Mouse (Mus musculus) hindbrain, embryonic 12.5 days (tissue): ENCODE measurements around the gene Numbl. TPM values are rescaled to one million over a fixed set of nuclear protein-coding genes. Genes with fewer than 3 reads are reported as not detected.

Source experiments
- ATAC-seq: fragments of 200-750 bp; cut with Nextera tagmentation; 2 replicates; pipeline ENCODE4 v1.8.0; 2017; ENCODE audit warnings: moderate TSS enrichment; ENCODE audit not compliant: low FRiP score
- H3K27ac ChIP-seq: fragments of 300-500 bp; sonication (generic); 2 replicates; pipeline ENCODE4 v1.5.1; 2016; ENCODE audit warnings: mild to moderate bottlenecking
- H3K27me3 ChIP-seq: fragments of 300-500 bp; sonication (generic); 2 replicates; pipeline ENCODE4 v1.6.1; 2016; ENCODE audit warnings: mild to moderate bottlenecking
- H3K36me3 ChIP-seq: fragments of 300-500 bp; sonication (generic); 2 replicates; pipeline ENCODE4 v1.6.1; 2016; ENCODE audit warnings: mild to moderate bottlenecking
- H3K4me1 ChIP-seq: fragments of 300-500 bp; sonication (generic); 2 replicates; pipeline ENCODE4 v1.6.1; 2016
- H3K4me2 ChIP-seq: fragments of 300-500 bp; sonication (generic); replicated peaks from 2 replicates; pipeline ENCODE4 v1.6.1; 2016; ENCODE audit warnings: mild to moderate bottlenecking
- H3K4me3 ChIP-seq: fragments of 300-500 bp; sonication (generic); 2 replicates; pipeline ENCODE4 v1.5.1; 2016; ENCODE audit warnings: mild to moderate bottlenecking
- H3K9ac ChIP-seq: fragments of 300-500 bp; sonication (generic); 2 replicates; pipeline ENCODE4 v1.6.1; 2016; ENCODE audit warnings: mild to moderate bottlenecking, moderate library complexity
- H3K9me3 ChIP-seq: fragments of 300-500 bp; sonication (generic); replicated peaks from 2 replicates; pipeline ENCODE4 v1.6.1; 2016; ENCODE audit warnings: mild to moderate bottlenecking
- WGBS: fragments of 180-500 bp; shearing (Covaris S2); methylation state at CpG from one replicate; pipeline ENCODE4 v1.1.7; 2016; 5-methylcytosine and 5-hydroxymethylcytosine counted together
- polyA plus RNA-seq: library from polyadenylated mRNA; unstranded; fragments of >200 nt; fragmentation: Nextera tagmentation; extraction: Ambion mirVana; gene quantifications from 2 replicates; pipeline ENCODE4 v1.2.1, GENCODE M21; 2016

The Numbl gene
- polyA plus RNA-seq, 1 experiment from 2014 or later: 60.2 TPM

DNA sequence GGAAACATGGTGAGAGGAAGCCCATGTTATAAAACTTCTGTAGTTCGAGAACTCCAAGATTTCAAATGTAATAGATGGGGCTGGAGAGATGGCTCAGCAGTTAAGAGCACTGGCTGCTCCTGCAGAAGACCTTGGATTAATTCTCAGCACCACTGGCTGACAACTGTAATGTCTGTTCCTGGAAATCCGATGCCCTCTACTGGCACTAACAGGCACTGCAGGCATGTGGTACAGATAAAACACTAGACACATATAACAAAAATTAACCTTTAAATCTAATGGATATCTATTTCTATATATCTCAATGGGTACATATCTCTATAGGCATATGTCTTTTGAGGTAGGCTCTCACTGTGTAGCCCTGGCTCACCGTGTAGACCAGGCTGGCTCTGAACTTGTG is 56.2 kb downstream of the Numbl start:
- peaks cover 14% of the 10 kb centered on the region for H3K4me1 ChIP-seq
- no peak overlapping the region for H3K27ac ChIP-seq
- H3K9ac ChIP-seq: no peak overlapping the region
- peaks cover 19% of the 10 kb centered on the region for H3K27me3 ChIP-seq
- WGBS: 93% methylated on average over 3 of the region's 3 CpGs
- no peaks in the 10 kb centered on the region for H3K36me3 ChIP-seq
- peaks cover 18% of the 10 kb centered on the region for H3K9me3 ChIP-seq
- no peak overlapping the region for H3K4me3 ChIP-seq
- ATAC-seq: no peak
- no peak overlapping the region for H3K4me2 ChIP-seq

DNA sequence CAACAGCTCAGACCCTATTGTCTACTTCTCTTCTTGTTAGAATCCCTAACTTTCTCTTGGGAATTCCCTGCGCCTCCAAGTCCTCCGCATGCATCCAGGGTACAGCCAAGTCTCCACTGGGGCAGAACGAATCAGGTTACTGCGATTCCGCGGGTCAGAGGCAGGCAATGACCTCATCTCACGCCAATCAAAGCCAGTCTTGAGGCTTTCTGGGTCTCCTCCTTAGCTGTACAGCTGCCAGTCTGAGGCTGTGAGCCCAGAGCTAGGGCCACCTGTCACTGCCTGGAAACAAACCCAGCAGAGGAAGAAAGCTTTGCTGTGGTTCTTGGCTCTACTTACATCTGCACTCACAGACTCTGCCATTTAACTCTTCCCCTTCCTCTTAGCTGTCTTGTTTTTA is 57.7 kb downstream of the Numbl start:
- 24% methylated on average over 7 of the region's 7 CpGs for WGBS
- H3K9ac ChIP-seq: no peak overlapping the region
- H3K4me3 ChIP-seq: no peak overlapping the region
- H3K4me2 ChIP-seq: no peak overlapping the region
- no peaks in the 10 kb centered on the region for H3K36me3 ChIP-seq
- 0 out of 2 replicates have a peak, but pooled peaks have one; percentile 35 for ATAC-seq
- H3K4me1 ChIP-seq: 0 out of 2 replicates have a peak, but pooled peaks cover 7% of the 10 kb centered on the region
- peaks cover 5% of the 10 kb centered on the region for H3K27me3 ChIP-seq
- peaks cover 18% of the 10 kb centered on the region for H3K9me3 ChIP-seq
- no peak overlapping the region for H3K27ac ChIP-seq

DNA sequence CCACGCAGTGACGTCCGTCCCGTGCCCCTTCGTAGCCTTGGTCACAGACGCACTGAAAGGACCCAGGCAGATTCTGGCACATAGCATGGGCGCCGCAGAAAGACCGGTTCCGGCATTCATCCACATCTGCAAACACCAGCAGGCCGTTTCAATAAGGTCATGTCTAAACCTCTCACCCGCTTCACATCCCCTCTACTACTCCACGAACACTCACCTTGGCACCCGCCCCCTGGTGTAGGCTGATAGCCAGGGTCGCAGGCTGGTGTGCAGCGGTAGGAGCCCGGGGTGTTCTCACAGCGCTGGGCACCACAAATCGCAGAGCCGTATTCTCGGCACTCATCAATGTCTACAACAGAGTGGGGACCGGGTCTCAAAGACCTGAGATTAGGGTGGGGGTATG is 61.2 kb downstream of the Numbl start:
- peaks cover 24% of the 10 kb centered on the region for H3K27me3 ChIP-seq
- no peak overlapping the region for H3K9ac ChIP-seq
- H3K4me3 ChIP-seq: no peak overlapping the region
- no peak for ATAC-seq
- 0 out of 2 replicates have a peak, but pooled peaks cover 9% of the 10 kb centered on the region for H3K4me1 ChIP-seq
- H3K27ac ChIP-seq: no peak overlapping the region
- 0 out of 2 replicates have a peak, but pooled peaks cover 2% of the 10 kb centered on the region for H3K9me3 ChIP-seq
- 92% methylated on average over 22 of the region's 22 CpGs for whole genome bisulfite sequencing
- H3K36me3 ChIP-seq: no peaks in the 10 kb centered on the region
- no peak overlapping the region for H3K4me2 ChIP-seq

DNA sequence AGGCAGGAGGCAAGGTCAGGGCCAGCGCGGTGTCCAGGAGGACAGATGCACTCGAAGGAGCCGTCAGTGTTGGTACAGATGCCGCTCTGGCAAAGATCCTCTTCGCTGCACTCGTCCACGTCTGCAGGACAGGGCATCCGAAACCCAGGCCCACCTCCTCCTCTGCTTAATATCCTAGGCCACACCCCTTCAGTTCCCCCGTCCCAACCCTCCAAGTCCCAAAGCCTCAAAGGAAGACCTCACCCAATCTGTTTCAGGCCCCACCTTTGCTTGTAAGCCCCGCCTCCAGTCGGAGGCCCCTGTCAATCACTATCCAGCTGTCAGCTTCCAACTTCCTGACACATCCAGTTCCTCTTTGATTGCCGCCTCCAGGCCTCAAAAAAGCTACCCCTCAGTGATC is 64.1 kb downstream of the Numbl start:
- H3K36me3 ChIP-seq: no peaks in the 10 kb centered on the region
- 19% methylated on average over 13 of the region's 13 CpGs for WGBS
- no peak overlapping the region for H3K4me2 ChIP-seq
- no peak overlapping the region for H3K9ac ChIP-seq
- H3K4me3 ChIP-seq: no peak overlapping the region
- no peak for ATAC-seq
- no peaks in the 10 kb centered on the region; the same call in 1 of the 2 replicates for H3K9me3 ChIP-seq
- H3K27ac ChIP-seq: no peak overlapping the region
- H3K4me1 ChIP-seq: peaks cover 14% of the 10 kb centered on the region; the same call in 1 of the 2 replicates
- H3K27me3 ChIP-seq: peaks cover 52% of the 10 kb centered on the region

DNA sequence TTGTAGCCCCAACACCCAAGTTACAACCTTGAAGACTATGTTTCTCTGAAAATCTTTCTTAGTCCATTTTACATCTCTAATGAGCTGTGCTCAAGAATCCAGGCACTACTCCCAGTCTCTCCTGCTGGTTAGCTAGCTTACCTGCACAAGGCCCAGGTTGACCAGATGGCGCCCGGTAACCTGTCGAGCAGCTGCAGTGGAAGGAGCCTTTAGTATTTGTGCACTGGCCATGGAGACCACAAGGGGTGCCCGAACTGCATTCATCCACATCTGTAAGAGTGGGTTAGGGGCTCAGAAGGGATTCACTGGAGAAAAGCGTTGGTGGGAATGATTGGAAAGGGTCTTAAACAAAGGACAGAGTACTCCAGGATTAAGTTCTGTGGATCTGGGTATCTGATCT is 64.8 kb downstream of the Numbl start:
- Histone ChIP-seq H3K9me3 (no peaks in the 10 kb centered on the region; the same call in 1 of the 2 replicates), H3K4me1 (peaks cover 14% of the 10 kb centered on the region; the same call in 1 of the 2 replicates), H3K9ac (no peak overlapping the region), H3K4me2 (no peak overlapping the region), H3K4me3 (no peak overlapping the region), H3K36me3 (no peaks in the 10 kb centered on the region), H3K27ac (no peak overlapping the region), H3K27me3 (peaks cover 60% of the 10 kb centered on the region)
- ATAC-seq: no peak
- 92% methylated on average over 5 of the region's 5 CpGs for WGBS

DNA sequence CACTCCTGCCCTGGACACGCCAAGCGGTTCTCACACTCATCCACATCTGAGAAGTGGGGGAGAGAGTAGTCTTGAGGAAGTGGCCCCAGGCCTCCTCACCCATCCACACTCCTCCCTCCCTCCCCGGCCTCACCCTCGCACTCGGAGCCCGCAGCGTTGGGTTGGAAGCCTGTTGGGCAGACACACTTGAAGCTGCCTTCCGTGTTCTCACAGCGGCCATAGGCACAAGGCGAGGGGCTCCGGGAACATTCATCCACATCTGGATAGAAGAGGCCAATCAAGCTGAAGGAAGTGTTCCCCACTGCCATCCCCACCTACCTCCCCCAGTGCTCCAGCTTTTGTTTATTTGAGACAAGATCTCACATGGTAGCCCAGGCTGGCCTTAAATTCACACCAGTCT is 65.9 kb downstream of the Numbl start:
- Histone ChIP-seq H3K36me3 (no peaks in the 10 kb centered on the region), H3K27ac (no peak overlapping the region), H3K9ac (no peak overlapping the region), H3K9me3 (no peaks in the 10 kb centered on the region; the same call in 1 of the 2 replicates), H3K4me3 (no peak overlapping the region), H3K4me1 (peaks cover 14% of the 10 kb centered on the region; the same call in 1 of the 2 replicates), H3K4me2 (no peak overlapping the region), H3K27me3 (peaks cover 71% of the 10 kb centered on the region)
- 98% methylated on average over 10 of the region's 11 CpGs for WGBS
- no peak for ATAC-seq

DNA sequence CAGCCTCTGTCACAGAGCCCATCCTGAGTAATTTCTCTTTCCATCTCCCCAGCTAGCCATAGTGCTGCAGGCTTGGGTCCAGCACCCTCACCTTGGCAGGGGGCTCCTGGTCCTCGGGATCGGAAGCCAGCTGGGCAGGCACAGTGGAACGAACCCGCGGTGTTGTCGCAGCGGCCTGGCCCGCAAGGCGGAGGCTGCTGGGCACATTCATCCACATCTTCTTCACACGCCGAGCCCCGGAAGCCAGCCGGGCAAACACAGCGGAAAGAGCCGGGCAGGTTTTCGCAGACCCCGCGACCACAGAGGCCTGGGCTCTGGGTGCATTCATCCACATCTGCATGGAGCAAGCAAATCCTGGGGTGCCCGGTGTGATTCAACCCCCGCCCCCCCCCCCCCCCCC is 66.7 kb downstream of the Numbl start:
- Histone ChIP-seq H3K9ac (no peak overlapping the region), H3K4me3 (no peak overlapping the region), H3K27ac (no peak overlapping the region), H3K4me2 (no peak overlapping the region), H3K27me3 (peaks cover 79% of the 10 kb centered on the region), H3K9me3 (no peaks in the 10 kb centered on the region; the same call in 1 of the 2 replicates), H3K36me3 (no peaks in the 10 kb centered on the region), H3K4me1 (peaks cover 20% of the 10 kb centered on the region)
- no peak for ATAC-seq
- 36% methylated on average over 20 of the region's 20 CpGs for WGBS

DNA sequence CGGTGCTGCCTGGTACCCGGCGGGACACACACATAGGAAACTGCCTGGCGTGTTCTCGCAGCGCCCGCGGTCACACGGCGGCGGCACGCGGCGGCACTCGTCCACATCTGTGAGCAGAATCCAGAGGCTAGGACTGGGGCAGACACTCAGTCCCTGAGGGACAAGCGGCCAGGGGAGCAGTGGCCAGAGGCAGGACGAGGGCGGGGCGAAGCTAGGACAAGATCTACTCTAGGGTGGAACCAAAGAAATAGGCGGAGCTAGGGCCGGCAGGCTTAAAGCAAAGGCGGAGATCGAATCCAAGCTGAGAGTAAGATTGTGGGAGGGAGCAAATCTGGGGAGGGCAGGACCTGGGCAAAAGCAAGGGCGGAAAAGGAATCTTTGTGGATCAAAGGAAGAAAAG is 67.5 kb downstream of the Numbl start:
- H3K4me2 ChIP-seq: peak overlapping the region; percentile 51
- no peaks in the 10 kb centered on the region for H3K36me3 ChIP-seq
- H3K27me3 ChIP-seq: peaks cover 87% of the 10 kb centered on the region
- no peak overlapping the region for H3K27ac ChIP-seq
- H3K4me3 ChIP-seq: peak overlapping the region; percentile 25
- WGBS: under 1% methylated on average over 24 of the region's 24 CpGs
- H3K4me1 ChIP-seq: peaks cover 25% of the 10 kb centered on the region
- H3K9me3 ChIP-seq: no peaks in the 10 kb centered on the region; the same call in 1 of the 2 replicates
- ATAC-seq: 0 out of 2 replicates have a peak, but pooled peaks have one; percentile 11
- H3K9ac ChIP-seq: no peak overlapping the region; the same call in none of the 2 replicates

DNA sequence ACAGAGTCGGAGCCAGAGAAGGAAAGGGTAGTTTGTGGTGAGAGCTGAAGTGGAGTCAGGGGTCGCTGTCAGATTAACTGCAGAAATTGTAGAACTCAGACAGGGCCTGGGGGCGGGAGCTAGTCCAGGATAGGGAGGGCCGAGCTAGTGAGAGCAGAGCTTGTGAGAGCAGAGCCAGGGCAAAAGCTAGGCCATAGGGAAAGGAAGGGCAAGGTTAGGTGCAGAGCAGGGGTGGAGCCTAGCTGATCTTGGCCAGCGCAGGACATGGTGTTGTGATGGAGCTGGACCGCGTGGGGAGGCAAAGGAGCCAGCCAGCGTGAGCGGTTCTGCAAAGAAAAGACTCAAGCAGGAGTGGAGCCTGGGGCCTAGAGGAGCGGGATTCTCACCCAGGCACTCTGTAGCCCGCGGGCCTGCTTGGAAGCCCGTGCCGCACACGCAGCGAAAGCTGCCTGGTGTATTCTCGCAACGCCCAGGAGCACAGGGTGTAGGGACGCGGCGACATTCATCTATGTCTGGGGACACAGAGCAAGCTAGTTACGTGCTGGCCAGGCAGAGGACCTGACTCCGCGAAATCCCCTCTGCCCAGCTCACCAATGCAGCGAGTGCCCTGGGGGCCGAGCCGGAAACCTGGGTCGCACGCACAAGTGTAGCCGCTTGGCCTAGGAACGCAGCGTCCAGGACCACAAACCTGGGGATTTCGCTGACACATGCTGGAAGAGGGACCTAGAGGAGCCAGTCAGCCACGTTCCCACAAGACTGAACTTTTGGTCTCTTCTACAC is 68.1 kb downstream of the Numbl start:
- Histone ChIP-seq H3K36me3 (no peaks in the 10 kb centered on the region), H3K9me3 (no peaks in the 10 kb centered on the region; the same call in 1 of the 2 replicates), H3K27ac (no peak overlapping the region), H3K27me3 (peaks cover 92% of the 10 kb centered on the region), H3K4me2 (peak overlapping the region; percentile 51), H3K4me1 (peaks cover 29% of the 10 kb centered on the region), H3K4me3 (peak overlapping the region; percentile 25), H3K9ac (no peak overlapping the region)
- no peak for ATAC-seq
- WGBS: 29% methylated on average over 34 of the region's 34 CpGs

DNA sequence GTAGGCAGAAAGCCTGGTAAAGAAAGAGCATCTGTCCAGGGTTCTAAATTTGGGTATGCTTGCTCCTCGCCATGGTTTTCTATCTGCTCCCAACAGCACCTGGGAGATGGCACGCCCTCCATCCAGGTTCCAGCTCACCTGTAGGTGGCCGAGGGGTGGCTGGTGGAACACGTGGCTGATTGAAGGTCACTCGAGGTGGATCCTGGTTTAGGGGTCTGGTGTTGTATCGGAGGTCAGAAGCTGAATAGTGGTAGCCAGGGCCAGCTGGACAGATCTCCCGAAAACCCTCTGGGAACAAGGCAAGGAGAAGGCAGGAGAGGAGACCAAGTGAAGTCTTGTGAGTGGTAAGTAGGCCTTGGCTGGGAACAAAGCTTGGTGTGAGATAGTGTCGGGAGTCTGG is 69.3 kb downstream of the Numbl start:
- 95% methylated on average over 8 of the region's 8 CpGs for WGBS
- no peak overlapping the region for H3K9ac ChIP-seq

DNA sequence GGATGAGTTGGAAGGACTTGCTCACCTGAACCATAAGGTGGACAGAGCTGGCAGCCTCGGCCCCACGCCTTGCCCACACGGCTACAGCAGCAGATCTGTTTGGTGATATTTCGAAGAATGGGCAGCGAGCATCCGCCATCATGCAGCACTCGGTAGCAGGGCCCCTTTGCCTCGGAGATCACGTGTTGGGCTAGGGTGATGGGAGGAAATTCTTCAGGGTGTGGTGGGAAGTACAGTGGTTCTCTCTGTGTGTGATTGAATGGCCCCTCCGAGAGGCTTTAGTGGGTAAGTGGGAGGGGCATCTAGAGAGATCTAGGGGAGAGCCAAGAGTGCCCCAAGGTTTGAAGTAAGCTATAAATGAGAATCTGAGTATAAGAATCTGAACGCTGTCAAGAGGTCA is 69.9 kb downstream of the Numbl start:
- no peaks in the 10 kb centered on the region; the same call in 1 of the 2 replicates for H3K9me3 ChIP-seq
- no peak overlapping the region for H3K27ac ChIP-seq
- no peak overlapping the region for H3K4me3 ChIP-seq
- H3K4me1 ChIP-seq: peaks cover 35% of the 10 kb centered on the region
- ATAC-seq: no peak
- no peaks in the 10 kb centered on the region for H3K36me3 ChIP-seq
- no peak overlapping the region for H3K9ac ChIP-seq
- H3K4me2 ChIP-seq: no peak overlapping the region
- H3K27me3 ChIP-seq: peaks cover 98% of the 10 kb centered on the region
- 84% methylated on average over 11 of the region's 11 CpGs for WGBS

More for the DNA sequence above, 69.3 kb downstream of the Numbl start:
- Histone ChIP-seq H3K36me3 (no peaks in the 10 kb centered on the region), H3K9me3 (no peaks in the 10 kb centered on the region; the same call in 1 of the 2 replicates), H3K4me3 (no peak overlapping the region), H3K27ac (no peak overlapping the region), H3K4me1 (peaks cover 28% of the 10 kb centered on the region), H3K27me3 (peaks cover 97% of the 10 kb centered on the region), H3K4me2 (no peak overlapping the region)
- no peak for ATAC-seq

DNA sequence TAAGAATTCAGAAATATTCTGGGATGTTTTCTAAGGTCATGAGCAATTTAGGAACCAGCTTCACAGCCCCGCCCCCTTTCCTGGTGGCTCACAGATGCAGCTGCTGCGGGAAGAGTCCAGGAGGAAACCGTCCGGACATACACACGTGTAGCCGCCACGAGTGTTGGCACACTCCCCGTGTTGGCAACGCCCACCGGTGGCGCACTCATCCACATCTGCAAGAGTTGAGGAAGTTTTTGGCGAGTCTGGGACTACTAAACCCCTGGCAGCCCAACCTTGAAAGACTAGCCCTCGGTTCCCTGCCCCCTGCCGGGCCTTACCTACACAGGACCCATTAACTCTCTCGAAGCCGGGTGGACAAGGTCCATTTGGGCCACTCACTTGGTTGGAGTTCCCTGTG is 70.4 kb downstream of the Numbl start:
- Histone ChIP-seq H3K27me3 (peaks cover 98% of the 10 kb centered on the region), H3K9me3 (no peaks in the 10 kb centered on the region; the same call in 1 of the 2 replicates), H3K9ac (no peak overlapping the region), H3K36me3 (no peaks in the 10 kb centered on the region), H3K4me3 (no peak overlapping the region), H3K27ac (no peak overlapping the region), H3K4me2 (no peak overlapping the region), H3K4me1 (peaks cover 39% of the 10 kb centered on the region)
- WGBS: 34% methylated on average over 16 of the region's 16 CpGs
- ATAC-seq: no peak
